Mouse (Mus musculus): ENCODE data around the gene Irf3. TPM values are rescaled to one million over a fixed set of nuclear protein-coding genes. Genes with fewer than 3 reads are reported as not detected.

Gene Irf3
- polyA plus RNA-seq (2014; fragmentation: Nextera tagmentation; extraction: Ambion mirVana), result 57.6 and 60.9 TPM in 2 replicates

GRCm38 (mm10) chr7:44997231-44997939 is at the start of gene Irf3:
TSS of gene Irf3 (plus strand) at chr7:44997648.
- peaks cover 63% of the 10 kb centered on the region for H3K36me3 ChIP-seq (ENCODE audit: control insufficient read depth, insufficient read depth, low read length)
- H3K4me2 ChIP-seq (ENCODE audit: low read length), result peak within 1 kb of the TSS; percentile 75
- under 1% methylated on average over 43 of the region's 43 CpGs for WGBS
- peak within 1 kb of the TSS; percentile 88 for H3K9ac ChIP-seq (ENCODE audit: low read length)
- H3K9me3 ChIP-seq (ENCODE audit: control insufficient read depth, low read length), result no peaks in the 10 kb centered on the region
- ATAC-seq (ENCODE audit: insufficient number of reproducible peaks, insufficient read depth, low FRiP score, low read depth), result peak; percentile 87
- H3K4me1 ChIP-seq (ENCODE audit: control insufficient read depth in 2 of 2, insufficient read depth in 2 of 2, low read length in 2 of 2), result peaks cover 14 to 34% of the 10 kb centered on the region in 2 experiments
- H3K4me3 ChIP-seq (ENCODE audit: control insufficient read depth in 1 of 2, insufficient read depth in 1 of 2, low read depth in 1 of 2, low read length in 2 of 2), result peak within 1 kb of the TSS; percentile 58 to 84
- no peaks in the 10 kb centered on the region for H3K27me3 ChIP-seq (ENCODE audit: control insufficient read depth, insufficient read depth, low read length)
- H3K27ac ChIP-seq (replicated peaks in 1 of 2; ENCODE audit: control insufficient read depth in 1 of 2, insufficient read depth in 1 of 2, low read depth in 2 of 2, low read length in 2 of 2), result peak within 1 kb of the TSS; percentile 81 to 83

GRCm38 (mm10) chr7:44949922-44950321 is 47.5 kb upstream of the Irf3 start:
- H3K27ac ChIP-seq (replicated peaks in 1 of 2; ENCODE audit: control insufficient read depth in 1 of 2, insufficient read depth in 1 of 2, low read depth in 2 of 2, low read length in 2 of 2), result no peak overlapping the region
- no peak for ATAC-seq (ENCODE audit: insufficient number of reproducible peaks, insufficient read depth, low FRiP score, low read depth)
- H3K27me3 ChIP-seq (ENCODE audit: control insufficient read depth, insufficient read depth, low read length), result peaks cover 30% of the 10 kb centered on the region
- H3K4me3 ChIP-seq (ENCODE audit: control insufficient read depth in 1 of 2, insufficient read depth in 1 of 2, low read depth in 1 of 2, low read length in 2 of 2), result no peak overlapping the region
- peaks cover 2 to 4% of the 10 kb centered on the region in 2 experiments; a peak in 3 of 4 replicates for H3K4me1 ChIP-seq (ENCODE audit: control insufficient read depth in 2 of 2, insufficient read depth in 2 of 2, low read length in 2 of 2)
- no peaks in the 10 kb centered on the region for H3K36me3 ChIP-seq (ENCODE audit: control insufficient read depth, insufficient read depth, low read length)
- 66% methylated on average over 6 of the region's 6 CpGs for WGBS
- H3K9me3 ChIP-seq (ENCODE audit: control insufficient read depth, low read length), result no peaks in the 10 kb centered on the region
- H3K4me2 ChIP-seq (ENCODE audit: low read length), result no peak overlapping the region
- H3K9ac ChIP-seq (ENCODE audit: low read length), result no peak overlapping the region

GRCm38 (mm10) chr7:44951960-44952359 is 45.5 kb upstream of the Irf3 start:
- Histone ChIP-seq H3K27ac (replicated peaks in 1 of 2; ENCODE audit: control insufficient read depth in 1 of 2, insufficient read depth in 1 of 2, low read depth in 2 of 2, low read length in 2 of 2) (no peak overlapping the region), H3K4me2 (ENCODE audit: low read length) (peak overlapping the region; percentile 96), H3K9ac (ENCODE audit: low read length) (peak overlapping the region; percentile 73), H3K4me3 (ENCODE audit: control insufficient read depth in 1 of 2, insufficient read depth in 1 of 2, low read depth in 1 of 2, low read length in 2 of 2) (peak overlapping the region; percentile 55 to 56), H3K27me3 (ENCODE audit: control insufficient read depth, insufficient read depth, low read length) (peaks cover 30% of the 10 kb centered on the region), H3K4me1 (ENCODE audit: control insufficient read depth in 2 of 2, insufficient read depth in 2 of 2, low read length in 2 of 2) (peaks cover 2 to 4% of the 10 kb centered on the region in 2 experiments; a peak in 3 of 4 replicates), H3K9me3 (ENCODE audit: control insufficient read depth, low read length) (no peaks in the 10 kb centered on the region), H3K36me3 (ENCODE audit: control insufficient read depth, insufficient read depth, low read length) (no peaks in the 10 kb centered on the region)
- no peak for ATAC-seq (ENCODE audit: insufficient number of reproducible peaks, insufficient read depth, low FRiP score, low read depth)
- 0% methylated on average over 10 of the region's 10 CpGs for WGBS

GRCm38 (mm10) chr7:44952611-44953306 is 44.7 kb upstream of the Irf3 start:
- H3K36me3 ChIP-seq (ENCODE audit: control insufficient read depth, insufficient read depth, low read length), result no peaks in the 10 kb centered on the region
- WGBS, result 7% methylated on average over 24 of the region's 24 CpGs
- no peaks in the 10 kb centered on the region for H3K9me3 ChIP-seq (ENCODE audit: control insufficient read depth, low read length)
- H3K4me1 ChIP-seq (ENCODE audit: control insufficient read depth in 2 of 2, insufficient read depth in 2 of 2, low read length in 2 of 2), result peaks cover 2 to 4% of the 10 kb centered on the region in 2 experiments; a peak in 3 of 4 replicates
- ATAC-seq (ENCODE audit: insufficient number of reproducible peaks, insufficient read depth, low FRiP score, low read depth), result peak; percentile 88
- peak overlapping the region; percentile 55 to 56 for H3K4me3 ChIP-seq (ENCODE audit: control insufficient read depth in 1 of 2, insufficient read depth in 1 of 2, low read depth in 1 of 2, low read length in 2 of 2)
- H3K4me2 ChIP-seq (ENCODE audit: low read length), result peak overlapping the region; percentile 96
- H3K9ac ChIP-seq (ENCODE audit: low read length), result peak overlapping the region; percentile 73
- peak overlapping the region; percentile 13 to 60; a peak in 3 of 4 replicates for H3K27ac ChIP-seq (replicated peaks in 1 of 2; ENCODE audit: control insufficient read depth in 1 of 2, insufficient read depth in 1 of 2, low read depth in 2 of 2, low read length in 2 of 2)
- H3K27me3 ChIP-seq (ENCODE audit: control insufficient read depth, insufficient read depth, low read length), result peaks cover 30% of the 10 kb centered on the region

- H3K27ac ChIP-seq (replicated peaks in 1 of 2; ENCODE audit: control insufficient read depth in 1 of 2, insufficient read depth in 1 of 2, low read depth in 2 of 2, low read length in 2 of 2), result no peak overlapping the region
- H3K4me2 ChIP-seq (ENCODE audit: low read length), result no peak overlapping the region
- peaks cover 27% of the 10 kb centered on the region for H3K27me3 ChIP-seq (ENCODE audit: control insufficient read depth, insufficient read depth, low read length)
- WGBS, result 52% methylated on average over 14 of the region's 14 CpGs
- no peak overlapping the region for H3K9ac ChIP-seq (ENCODE audit: low read length)
- ATAC-seq (ENCODE audit: insufficient number of reproducible peaks, insufficient read depth, low FRiP score, low read depth), result no peak
- H3K36me3 ChIP-seq (ENCODE audit: control insufficient read depth, insufficient read depth, low read length), result no peaks in the 10 kb centered on the region
- H3K9me3 ChIP-seq (ENCODE audit: control insufficient read depth, low read length), result no peaks in the 10 kb centered on the region
- peaks cover 2 to 4% of the 10 kb centered on the region in 2 experiments; a peak in 3 of 4 replicates for H3K4me1 ChIP-seq (ENCODE audit: control insufficient read depth in 2 of 2, insufficient read depth in 2 of 2, low read length in 2 of 2)
- H3K4me3 ChIP-seq (ENCODE audit: control insufficient read depth in 1 of 2, insufficient read depth in 1 of 2, low read depth in 1 of 2, low read length in 2 of 2), result no peak overlapping the region
Measured at GRCm38 (mm10) chr7:44953561-44953960, 43.9 kb upstream of the Irf3 start.

GRCm38 (mm10) chr7:44954091-44954885 is 43.2 kb upstream of the Irf3 start:
- WGBS, result 77% methylated on average over 12 of the region's 12 CpGs
- Histone ChIP-seq H3K4me3 (ENCODE audit: control insufficient read depth in 1 of 2, insufficient read depth in 1 of 2, low read depth in 1 of 2, low read length in 2 of 2) (no peak overlapping the region), H3K4me2 (ENCODE audit: low read length) (no peak overlapping the region), H3K27ac (replicated peaks in 1 of 2; ENCODE audit: control insufficient read depth in 1 of 2, insufficient read depth in 1 of 2, low read depth in 2 of 2, low read length in 2 of 2) (no peak overlapping the region), H3K9me3 (ENCODE audit: control insufficient read depth, low read length) (no peaks in the 10 kb centered on the region), H3K36me3 (ENCODE audit: control insufficient read depth, insufficient read depth, low read length) (no peaks in the 10 kb centered on the region), H3K4me1 (ENCODE audit: control insufficient read depth in 2 of 2, insufficient read depth in 2 of 2, low read length in 2 of 2) (peaks cover 2 to 4% of the 10 kb centered on the region in 2 experiments; a peak in 3 of 4 replicates), H3K9ac (ENCODE audit: low read length) (no peak overlapping the region), H3K27me3 (ENCODE audit: control insufficient read depth, insufficient read depth, low read length) (peaks cover 22% of the 10 kb centered on the region)
- no peak for ATAC-seq (ENCODE audit: insufficient number of reproducible peaks, insufficient read depth, low FRiP score, low read depth)

- peaks cover 2 to 4% of the 10 kb centered on the region in 2 experiments; a peak in 3 of 4 replicates for H3K4me1 ChIP-seq (ENCODE audit: control insufficient read depth in 2 of 2, insufficient read depth in 2 of 2, low read length in 2 of 2)
- no peak for ATAC-seq (ENCODE audit: insufficient number of reproducible peaks, insufficient read depth, low FRiP score, low read depth)
- H3K36me3 ChIP-seq (ENCODE audit: control insufficient read depth, insufficient read depth, low read length), result no peaks in the 10 kb centered on the region
- H3K27ac ChIP-seq (replicated peaks in 1 of 2; ENCODE audit: control insufficient read depth in 1 of 2, insufficient read depth in 1 of 2, low read depth in 2 of 2, low read length in 2 of 2), result no peak overlapping the region
- H3K4me3 ChIP-seq (ENCODE audit: control insufficient read depth in 1 of 2, insufficient read depth in 1 of 2, low read depth in 1 of 2, low read length in 2 of 2), result no peak overlapping the region
- WGBS, result 46% methylated on average over 5 of the region's 5 CpGs
- no peak overlapping the region for H3K4me2 ChIP-seq (ENCODE audit: low read length)
- H3K9ac ChIP-seq (ENCODE audit: low read length), result no peak overlapping the region
- no peaks in the 10 kb centered on the region for H3K9me3 ChIP-seq (ENCODE audit: control insufficient read depth, low read length)
- H3K27me3 ChIP-seq (ENCODE audit: control insufficient read depth, insufficient read depth, low read length), result peaks cover 13% of the 10 kb centered on the region
Measured at GRCm38 (mm10) chr7:44955628-44956027, 41.8 kb upstream of the Irf3 start.

Measured in heart, embryonic 14.5 days (tissue).